Mouse (Mus musculus) hindbrain, embryonic 14.5 days (tissue): ENCODE results near the gene Ncoa5. TPM values are rescaled to one million over a fixed set of nuclear protein-coding genes. Genes with fewer than 3 reads are reported as not detected.

ENCODE experiments used
- ATAC-seq: fragments of 200-750 bp; cut with Nextera tagmentation; 2 replicates; pipeline ENCODE4 v1.8.0; 2017; ENCODE audit warnings: moderate number of reproducible peaks, mild to moderate bottlenecking, moderate TSS enrichment, moderate library complexity; ENCODE audit not compliant: low FRiP score
- DNase-seq: peaks from one replicate; pipeline ENCODE4 v3.0.0-alpha.2; 2015; ENCODE audit warnings: low spot score
- H3K27ac ChIP-seq: fragments of 300-500 bp; sonication (generic); 2 replicates; pipeline ENCODE4 v1.5.1; 2014; ENCODE audit warnings: mild to moderate bottlenecking, moderate library complexity
- H3K27me3 ChIP-seq: fragments of 300-500 bp; sonication (generic); 2 replicates; pipeline ENCODE4 v1.6.1; 2014; ENCODE audit warnings: mild to moderate bottlenecking, low read length, mixed read lengths; ENCODE audit not compliant: control insufficient read depth, insufficient read depth
- H3K36me3 ChIP-seq: fragments of 300-500 bp; sonication (generic); replicated peaks from 2 replicates; pipeline ENCODE4 v1.6.1; 2014; ENCODE audit not compliant: control insufficient read depth, insufficient read depth
- H3K4me1 ChIP-seq: fragments of 300-500 bp; sonication (generic); replicated peaks from 2 replicates; pipeline ENCODE4 v1.6.1; 2014; ENCODE audit warnings: antibody characterized with exemption, low read length, mixed read lengths; ENCODE audit not compliant: control insufficient read depth, insufficient read depth
- H3K4me2 ChIP-seq: fragments of 300-500 bp; sonication (generic); replicated peaks from 2 replicates; pipeline ENCODE4 v1.6.1; 2014; ENCODE audit warnings: mild to moderate bottlenecking, moderate library complexity
- H3K4me3 ChIP-seq: fragments of 300-500 bp; sonication (generic); replicated peaks from 2 replicates; pipeline ENCODE4 v1.5.1; 2014; ENCODE audit warnings: mild to moderate bottlenecking, low read length
- H3K9ac ChIP-seq: fragments of 300-500 bp; sonication (generic); 2 replicates; pipeline ENCODE4 v1.6.1; 2014
- H3K9me3 ChIP-seq: fragments of 300-500 bp; sonication (generic); 2 replicates; pipeline ENCODE4 v1.6.1; 2016; ENCODE audit warnings: low read length; ENCODE audit not compliant: control insufficient read depth
- WGBS: fragments of 180-500 bp; shearing (Covaris S2); extraction: QIAGEN DNeasy Blood & Tissue Kit; methylation state at CpG from one replicate; pipeline ENCODE4 v1.1.7; 2014; 5-methylcytosine and 5-hydroxymethylcytosine counted together
- polyA plus RNA-seq: library from polyadenylated mRNA; unstranded; fragments of >200 nt; fragmentation: Nextera tagmentation; extraction: Ambion mirVana; gene quantifications from 2 replicates; pipeline ENCODE4 v1.2.1, GENCODE M21; 2014

Gene Ncoa5
- polyA plus RNA-seq, 1 experiment from 2014 or later = 83.1 TPM

GRCm38 (mm10) chr2:165051566-165051965, 16.9 kb upstream of the Ncoa5 start:
- H3K9me3 ChIP-seq = no peaks in the 10 kb centered on the region
- H3K9ac ChIP-seq = no peak overlapping the region
- DNase-seq (no peak), ATAC-seq (no peak)
- H3K27me3 ChIP-seq = no peaks in the 10 kb centered on the region
- H3K27ac ChIP-seq = peak overlapping the region; percentile 54; the same call in 1 of the 2 replicates
- H3K36me3 ChIP-seq = no peaks in the 10 kb centered on the region
- H3K4me3 ChIP-seq = no peak overlapping the region
- H3K4me1 ChIP-seq = 0 out of 2 replicates have a peak, but pooled peaks cover 4% of the 10 kb centered on the region
- 50% methylated on average over 11 of the region's 11 CpGs for WGBS
- H3K4me2 ChIP-seq = no peak overlapping the region

GRCm38 (mm10) chr2:165050826-165051548, 16.3 kb upstream of the Ncoa5 start:
- Histone ChIP-seq H3K4me2 (no peak overlapping the region), H3K9me3 (no peaks in the 10 kb centered on the region), H3K4me3 (no peak overlapping the region), H3K27ac (peak overlapping the region; percentile 54; the same call in 1 of the 2 replicates), H3K4me1 (0 out of 2 replicates have a peak, but pooled peaks cover 4% of the 10 kb centered on the region), H3K36me3 (no peaks in the 10 kb centered on the region), H3K9ac (no peak overlapping the region), H3K27me3 (no peaks in the 10 kb centered on the region)
- DNase-seq (no peak), ATAC-seq (no peak; the same call in 1 of the 2 replicates)
- 69% methylated on average over 18 of the region's 18 CpGs for WGBS

- DNase-seq (no peak), ATAC-seq (no peak)
- peaks cover 1% of the 10 kb centered on the region for H3K4me1 ChIP-seq
- no peak overlapping the region for H3K4me2 ChIP-seq
- WGBS = 40% methylated on average over 5 of the region's 5 CpGs
- H3K27ac ChIP-seq = no peak overlapping the region
- H3K36me3 ChIP-seq = no peaks in the 10 kb centered on the region
- H3K4me3 ChIP-seq = no peak overlapping the region
- no peaks in the 10 kb centered on the region for H3K27me3 ChIP-seq
- no peaks in the 10 kb centered on the region for H3K9me3 ChIP-seq
- H3K9ac ChIP-seq = no peak overlapping the region
Observed at GRCm38 (mm10) chr2:165049044-165049443, 14.4 kb upstream of the Ncoa5 start.

GRCm38 (mm10) chr2:165043729-165044128, 9.1 kb upstream of the Ncoa5 start:
- Histone ChIP-seq H3K4me1 (peaks cover 9% of the 10 kb centered on the region), H3K9ac (peak overlapping the region; percentile 39; the same call in 1 of the 2 replicates), H3K27me3 (no peaks in the 10 kb centered on the region), H3K9me3 (no peaks in the 10 kb centered on the region), H3K4me3 (no peak overlapping the region), H3K4me2 (peak overlapping the region; percentile 45), H3K36me3 (no peaks in the 10 kb centered on the region), H3K27ac (peak overlapping the region; percentile 70)
- 43% methylated on average over 2 of the region's 2 CpGs for WGBS
- DNase-seq (no peak), ATAC-seq (peak; percentile 33; the same call in 1 of the 2 replicates)

- H3K27me3 ChIP-seq = no peaks in the 10 kb centered on the region
- H3K9ac ChIP-seq = peak overlapping the region; percentile 39
- peak overlapping the region; percentile 9 for H3K4me3 ChIP-seq
- peak overlapping the region; percentile 70 for H3K27ac ChIP-seq
- 3% methylated on average over 17 of the region's 17 CpGs for WGBS
- DNase-seq (peak; percentile 63), ATAC-seq (peak; percentile 61)
- H3K4me1 ChIP-seq = peaks cover 9% of the 10 kb centered on the region
- H3K4me2 ChIP-seq = peak overlapping the region; percentile 45
- H3K36me3 ChIP-seq = no peaks in the 10 kb centered on the region
- no peaks in the 10 kb centered on the region for H3K9me3 ChIP-seq
Observed at GRCm38 (mm10) chr2:165043090-165043636, 8.5 kb upstream of the Ncoa5 start.

GRCm38 (mm10) chr2:165042126-165042525, 7.5 kb upstream of the Ncoa5 start:
- Histone ChIP-seq H3K4me2 (no peak overlapping the region), H3K9ac (no peak overlapping the region), H3K9me3 (no peaks in the 10 kb centered on the region), H3K36me3 (no peaks in the 10 kb centered on the region), H3K4me1 (peaks cover 9% of the 10 kb centered on the region), H3K4me3 (no peak overlapping the region), H3K27me3 (no peaks in the 10 kb centered on the region), H3K27ac (peak overlapping the region; percentile 70)
- DNase-seq (no peak), ATAC-seq (no peak)
- WGBS = 83% methylated on average over 5 of the region's 5 CpGs

GRCm38 (mm10) chr2:165037415-165037814, 2.7 kb upstream of the Ncoa5 start:
- H3K9me3 ChIP-seq = no peaks in the 10 kb centered on the region
- H3K27ac ChIP-seq = no peak overlapping the region
- WGBS = 61% methylated on average over 4 of the region's 4 CpGs
- no peaks in the 10 kb centered on the region for H3K27me3 ChIP-seq
- H3K4me2 ChIP-seq = no peak overlapping the region
- DNase-seq (no peak), ATAC-seq (no peak)
- no peak overlapping the region for H3K9ac ChIP-seq
- peaks cover 18% of the 10 kb centered on the region for H3K4me1 ChIP-seq
- H3K36me3 ChIP-seq = no peaks in the 10 kb centered on the region
- no peak overlapping the region for H3K4me3 ChIP-seq

GRCm38 (mm10) chr2:165035058-165035431, 378 bp upstream of the Ncoa5 start:
- H3K36me3 ChIP-seq = no peaks in the 10 kb centered on the region
- H3K4me3 ChIP-seq = peak overlapping the region; percentile 93
- 9% methylated on average over 5 of the region's 5 CpGs for WGBS
- peak overlapping the region; percentile 45 for H3K4me2 ChIP-seq
- H3K27ac ChIP-seq = peak overlapping the region; percentile 91
- H3K9me3 ChIP-seq = no peaks in the 10 kb centered on the region
- DNase-seq (no peak), ATAC-seq (no peak)
- no peaks in the 10 kb centered on the region for H3K27me3 ChIP-seq
- peaks cover 34% of the 10 kb centered on the region for H3K4me1 ChIP-seq
- peak overlapping the region; percentile 7 for H3K9ac ChIP-seq

- ATAC-seq (no peak), DNase-seq (no peak)
- Histone ChIP-seq H3K4me3 (peak overlapping the region; percentile 93), H3K36me3 (no peaks in the 10 kb centered on the region), H3K27ac (no peak overlapping the region), H3K4me1 (peaks cover 38% of the 10 kb centered on the region), H3K9me3 (no peaks in the 10 kb centered on the region), H3K9ac (peak overlapping the region; percentile 98), H3K27me3 (no peaks in the 10 kb centered on the region), H3K4me2 (peak overlapping the region; percentile 92)
- 37% methylated on average over 6 of the region's 6 CpGs for WGBS
Observed at GRCm38 (mm10) chr2:165033306-165033705, 1.4 kb downstream of the Ncoa5 start.
